Mouse (Mus musculus) neural tube, embryonic 12.5 days (tissue): ENCODE results near the gene Endov. TPM values are rescaled to one million over a fixed set of nuclear protein-coding genes. Genes with fewer than 3 reads are reported as not detected.

ENCODE experiments used
- ATAC-seq: fragments of 200-750 bp; cut with Nextera tagmentation; 2 replicates; pipeline ENCODE4 v1.8.0; 2017; ENCODE audit warnings: low read depth, mild to moderate bottlenecking, moderate TSS enrichment, moderate library complexity; ENCODE audit not compliant: low FRiP score
- H3K27ac ChIP-seq: fragments of 300-500 bp; sonication (generic); 2 replicates; pipeline ENCODE4 v1.5.1; 2016
- H3K27me3 ChIP-seq: fragments of 300-500 bp; sonication (generic); replicated peaks from 2 replicates; pipeline ENCODE4 v1.6.1; 2016; ENCODE audit warnings: mild to moderate bottlenecking
- H3K36me3 ChIP-seq: fragments of 300-500 bp; sonication (generic); 2 replicates; pipeline ENCODE4 v1.6.1; 2016; ENCODE audit warnings: mild to moderate bottlenecking
- H3K4me1 ChIP-seq: fragments of 300-500 bp; sonication (generic); 2 replicates; pipeline ENCODE4 v1.6.1; 2016
- H3K4me2 ChIP-seq: fragments of 300-500 bp; sonication (generic); replicated peaks from 2 replicates; pipeline ENCODE4 v1.6.1; 2016; ENCODE audit warnings: mild to moderate bottlenecking
- H3K4me3 ChIP-seq: fragments of 300-500 bp; sonication (generic); 2 replicates; pipeline ENCODE4 v1.5.1; 2016
- H3K9ac ChIP-seq: fragments of 300-500 bp; sonication (generic); 2 replicates; pipeline ENCODE4 v1.6.1; 2016; ENCODE audit warnings: mild to moderate bottlenecking
- H3K9me3 ChIP-seq: fragments of 300-500 bp; sonication (generic); 2 replicates; pipeline ENCODE4 v1.6.1; 2016; ENCODE audit warnings: mild to moderate bottlenecking
- WGBS: fragments of 180-500 bp; shearing (Covaris S2); methylation state at CpG from one replicate; pipeline ENCODE4 v1.1.7; 2016; 5-methylcytosine and 5-hydroxymethylcytosine counted together
- polyA plus RNA-seq: library from polyadenylated mRNA; unstranded; fragments of >200 nt; fragmentation: Nextera tagmentation; extraction: Ambion mirVana; gene quantifications from 2 replicates; pipeline ENCODE4 v1.2.1, GENCODE M21; 2016

Gene Endov
- polyA plus RNA-seq, 1 experiment from 2014 or later, result 24.0 TPM

DNA sequence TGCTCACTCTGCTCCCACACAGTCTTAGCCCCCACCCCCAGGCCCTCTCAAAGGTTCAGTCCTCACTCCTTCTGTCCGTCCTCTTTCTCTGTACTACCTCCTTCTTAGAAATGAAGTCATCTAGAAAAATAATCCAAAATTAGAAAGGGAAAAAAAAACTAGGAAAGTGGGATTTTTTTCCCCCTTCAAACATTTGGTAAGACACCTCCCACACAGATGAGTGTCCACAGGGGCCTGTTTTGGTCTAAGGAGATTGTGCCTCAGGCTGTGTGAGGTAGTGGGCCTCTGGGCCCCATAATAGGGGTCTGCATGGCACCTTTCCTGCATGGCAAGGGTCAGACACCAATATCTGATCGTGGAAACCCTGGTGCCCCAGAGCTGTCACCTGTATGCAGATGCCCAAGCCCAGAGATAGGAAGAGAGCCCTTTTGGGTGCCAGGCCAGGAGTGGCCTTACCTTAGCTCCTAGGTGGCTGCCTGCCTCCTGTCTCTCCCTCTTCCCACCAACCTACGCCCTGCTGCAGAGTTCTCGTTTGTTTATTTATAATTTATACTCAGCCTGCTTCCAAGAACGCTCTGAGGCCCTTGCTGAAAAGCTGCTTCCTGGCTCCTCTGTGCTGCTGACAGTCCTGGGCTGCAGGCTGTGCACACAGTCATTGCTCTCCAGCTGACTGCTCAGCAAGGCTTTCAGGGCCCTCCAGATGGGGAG, 29.0 kb downstream of the Endov start:
- no peak overlapping the region for H3K9ac ChIP-seq
- no peaks in the 10 kb centered on the region for H3K27me3 ChIP-seq
- no peak overlapping the region for H3K27ac ChIP-seq
- WGBS, result 79% methylated on average over 5 of the region's 5 CpGs
- H3K4me1 ChIP-seq, result peaks cover 24% of the 10 kb centered on the region
- no peak overlapping the region for H3K4me2 ChIP-seq
- H3K36me3 ChIP-seq, result no peaks in the 10 kb centered on the region
- no peak for ATAC-seq
- no peaks in the 10 kb centered on the region for H3K9me3 ChIP-seq
- H3K4me3 ChIP-seq, result no peak overlapping the region

DNA sequence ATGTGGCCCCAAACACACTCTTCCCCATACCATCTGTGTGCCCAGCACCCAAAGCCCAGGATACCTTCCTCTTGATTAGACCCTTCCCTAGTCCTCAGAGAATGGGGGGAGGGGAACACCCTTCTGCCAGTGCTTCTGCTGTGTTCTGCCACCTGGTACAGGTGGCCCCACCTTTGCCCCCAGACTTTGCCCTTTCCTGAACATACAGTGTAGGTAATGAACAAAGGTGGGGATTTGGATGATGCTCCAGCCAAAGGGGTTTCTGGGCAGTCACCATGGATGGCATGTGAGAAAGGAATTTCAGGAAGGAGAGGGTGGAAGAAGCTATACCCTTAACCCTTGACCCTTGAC, 29.5 kb downstream of the Endov start:
- Histone ChIP-seq H3K4me1 (peaks cover 18% of the 10 kb centered on the region), H3K9me3 (no peaks in the 10 kb centered on the region), H3K4me2 (no peak overlapping the region), H3K4me3 (no peak overlapping the region), H3K36me3 (no peaks in the 10 kb centered on the region), H3K27ac (no peak overlapping the region), H3K9ac (no peak overlapping the region), H3K27me3 (no peaks in the 10 kb centered on the region)
- no peak for ATAC-seq

DNA sequence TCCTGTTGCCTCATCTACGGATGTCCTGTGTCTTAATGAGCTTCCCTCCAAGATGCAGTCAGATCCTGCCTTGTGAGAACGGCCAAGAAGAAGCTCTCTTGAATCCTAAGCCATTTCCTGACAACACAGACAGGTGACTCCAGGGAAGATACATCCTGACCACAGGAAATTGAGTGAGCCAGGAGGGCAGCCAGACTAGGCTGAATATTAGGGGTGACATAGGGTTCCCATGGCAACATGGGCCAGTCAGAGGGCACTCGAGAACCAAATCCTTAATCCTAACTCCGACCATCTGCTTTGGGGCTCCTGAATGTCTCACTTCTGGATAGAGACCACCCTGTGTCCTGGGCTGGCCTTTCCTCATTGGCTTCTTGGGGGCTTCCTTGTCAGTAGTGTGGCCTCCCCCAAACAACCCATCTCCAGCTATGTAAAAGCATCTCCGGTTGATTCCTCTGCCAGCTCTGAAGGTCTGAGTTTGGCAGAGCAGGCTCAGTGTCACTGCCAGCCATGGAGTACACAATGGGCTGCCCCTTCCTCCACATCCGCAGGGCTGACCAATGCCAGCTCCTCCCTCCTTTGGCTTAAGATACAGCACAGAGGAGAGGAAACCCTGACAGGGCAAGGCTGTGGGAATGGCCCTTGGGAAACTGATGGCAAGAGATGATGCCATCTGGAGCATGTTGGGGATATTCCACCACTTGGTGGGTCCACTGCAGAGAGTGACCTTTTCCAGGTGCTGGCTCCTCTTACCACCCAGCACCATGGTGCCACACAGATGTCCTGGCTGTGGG, 31.0 kb downstream of the Endov start:
- H3K4me3 ChIP-seq, result no peak overlapping the region
- H3K4me1 ChIP-seq, result 0 out of 2 replicates have a peak, but pooled peaks cover 4% of the 10 kb centered on the region
- H3K36me3 ChIP-seq, result no peaks in the 10 kb centered on the region
- no peak overlapping the region for H3K9ac ChIP-seq
- ATAC-seq, result no peak
- no peaks in the 10 kb centered on the region for H3K27me3 ChIP-seq
- H3K27ac ChIP-seq, result no peak overlapping the region
- 86% methylated on average over 6 of the region's 6 CpGs for WGBS
- H3K9me3 ChIP-seq, result no peaks in the 10 kb centered on the region
- H3K4me2 ChIP-seq, result no peak overlapping the region

DNA sequence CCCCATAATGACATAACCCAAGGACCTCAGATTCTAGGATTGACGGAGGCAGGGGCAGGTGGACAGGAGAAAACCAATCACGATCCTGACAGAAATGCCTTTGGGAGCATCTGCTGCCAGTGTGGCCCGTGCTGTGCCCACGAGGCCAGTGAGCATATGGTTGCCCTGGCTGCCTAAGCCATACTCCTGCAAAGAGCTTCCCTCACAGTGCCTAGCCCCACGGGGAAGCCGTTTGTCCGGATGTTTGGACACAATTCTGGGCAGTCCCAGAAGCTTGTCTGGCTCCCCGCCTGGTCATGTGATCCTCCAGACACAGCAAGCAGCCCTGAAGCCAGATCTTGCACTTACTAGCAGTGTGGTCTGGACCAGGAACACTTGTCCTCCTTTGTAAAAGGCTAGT, 31.6 kb downstream of the Endov start:
- WGBS, result 76% methylated on average over 8 of the region's 8 CpGs
- H3K9me3 ChIP-seq, result no peaks in the 10 kb centered on the region
- no peak overlapping the region for H3K4me3 ChIP-seq

DNA sequence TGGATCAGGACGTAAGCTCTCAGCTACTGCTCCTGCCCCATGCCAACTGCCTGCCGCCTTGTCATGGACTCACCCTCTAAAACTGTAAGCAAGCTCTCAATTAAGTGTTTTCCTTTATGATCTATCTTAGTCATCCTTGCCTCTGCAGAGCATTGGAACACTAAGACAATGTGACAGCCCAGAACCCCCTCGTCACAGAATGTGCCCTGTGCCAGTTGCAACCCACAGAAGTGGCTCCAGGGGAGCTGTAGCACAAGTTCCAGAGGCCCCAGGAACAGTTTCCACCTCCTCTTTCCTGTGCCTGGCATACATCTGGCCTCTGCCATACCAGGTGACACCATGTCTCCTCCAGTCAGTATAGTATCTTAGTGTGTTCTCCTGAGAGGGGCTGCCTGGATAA, 32.2 kb downstream of the Endov start:
- Histone ChIP-seq H3K9me3 (no peaks in the 10 kb centered on the region), H3K27me3 (no peaks in the 10 kb centered on the region), H3K4me3 (no peak overlapping the region), H3K36me3 (no peaks in the 10 kb centered on the region), H3K27ac (no peak overlapping the region), H3K9ac (no peak overlapping the region), H3K4me1 (no peaks in the 10 kb centered on the region), H3K4me2 (no peak overlapping the region)
- ATAC-seq, result no peak
- WGBS, result 81% methylated on average over 3 of the region's 3 CpGs

More for the DNA sequence above, 31.6 kb downstream of the Endov start:
- H3K4me1 ChIP-seq, result no peaks in the 10 kb centered on the region
- H3K9ac ChIP-seq, result no peak overlapping the region
- ATAC-seq, result no peak
- no peaks in the 10 kb centered on the region for H3K27me3 ChIP-seq
- no peaks in the 10 kb centered on the region for H3K36me3 ChIP-seq
- no peak overlapping the region for H3K4me2 ChIP-seq
- no peak overlapping the region for H3K27ac ChIP-seq

DNA sequence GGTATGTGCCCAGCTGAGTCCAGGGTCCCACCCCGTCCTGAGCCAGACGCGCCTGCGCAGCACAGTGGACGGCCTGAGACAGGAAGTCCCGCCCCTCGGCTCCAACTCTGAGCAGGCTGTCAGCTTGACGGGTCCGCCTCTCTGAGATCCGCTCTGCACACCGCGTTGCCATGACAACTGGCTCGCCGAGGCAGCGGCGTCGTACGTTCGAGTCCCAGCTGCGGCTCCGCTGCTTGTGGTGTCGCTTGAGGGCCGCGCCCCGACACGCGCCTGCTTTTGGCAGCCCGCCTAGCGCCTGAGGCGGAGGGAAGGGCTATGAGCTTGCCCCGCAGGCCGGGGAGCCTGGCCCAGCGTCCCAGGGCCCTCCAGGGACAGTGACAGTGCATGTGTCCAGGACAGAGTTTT, 33.4 kb downstream of the Endov start:
- peak overlapping the region; percentile 60 for H3K4me2 ChIP-seq
- H3K4me3 ChIP-seq, result peak overlapping the region; percentile 34
- H3K4me1 ChIP-seq, result no peaks in the 10 kb centered on the region
- no peak overlapping the region for H3K27ac ChIP-seq
- H3K9me3 ChIP-seq, result no peaks in the 10 kb centered on the region
- H3K36me3 ChIP-seq, result no peaks in the 10 kb centered on the region
- 1% methylated on average over 33 of the region's 33 CpGs for WGBS
- peak; percentile 82 for ATAC-seq
- no peaks in the 10 kb centered on the region for H3K27me3 ChIP-seq
- 0 out of 2 replicates have a peak overlapping the region, but pooled peaks have one; percentile 26 for H3K9ac ChIP-seq

DNA sequence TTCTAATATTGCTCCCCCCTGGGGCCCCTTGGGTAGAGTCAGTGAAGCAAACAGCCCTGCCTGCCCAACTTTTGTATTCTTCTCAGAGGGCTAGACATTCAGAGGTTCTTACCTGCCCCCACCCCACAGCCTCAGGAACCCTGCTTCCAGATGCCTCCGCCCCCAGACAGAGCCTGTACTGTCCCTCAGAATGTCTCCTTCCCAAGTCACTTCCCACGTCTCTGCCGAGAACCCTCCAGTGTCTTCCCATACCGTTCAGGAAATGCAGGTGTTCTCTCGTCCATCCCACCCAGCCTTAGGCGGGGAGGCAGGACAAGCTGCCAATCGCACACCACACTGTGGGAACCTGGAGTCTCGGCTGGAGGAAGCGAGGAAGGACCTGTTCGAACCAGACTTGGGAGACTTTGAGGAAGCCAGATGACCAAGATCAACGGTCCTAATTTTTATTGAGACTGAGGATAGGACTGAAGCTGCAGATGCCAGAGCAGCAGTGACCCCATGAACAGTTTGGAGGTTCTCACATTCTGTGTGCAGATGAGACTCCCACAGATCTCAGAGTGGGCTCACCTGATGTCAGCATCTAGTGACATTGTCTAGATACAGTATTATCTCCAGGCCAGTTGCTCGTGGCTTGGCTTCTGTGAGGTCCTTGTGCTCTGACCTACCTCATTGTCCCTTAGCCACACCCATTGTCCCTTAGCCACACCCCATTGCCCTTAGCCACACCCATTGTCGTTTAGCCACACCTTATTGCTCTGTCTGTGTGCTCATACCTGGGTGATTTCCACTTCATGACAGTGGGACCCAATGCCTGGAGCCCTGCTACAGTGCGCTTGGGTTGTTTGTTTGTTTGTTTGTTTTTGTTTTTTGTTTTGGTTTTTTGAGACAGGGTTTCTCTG, 35.2 kb downstream of the Endov start:
- no peaks in the 10 kb centered on the region for H3K36me3 ChIP-seq
- WGBS, result 83% methylated on average over 14 of the region's 14 CpGs
- no peak overlapping the region for H3K4me3 ChIP-seq
- no peaks in the 10 kb centered on the region for H3K27me3 ChIP-seq
- H3K9ac ChIP-seq, result no peak overlapping the region
- no peaks in the 10 kb centered on the region for H3K9me3 ChIP-seq
- no peak overlapping the region for H3K27ac ChIP-seq
- no peak for ATAC-seq
- H3K4me1 ChIP-seq, result no peaks in the 10 kb centered on the region
- no peak overlapping the region for H3K4me2 ChIP-seq

DNA sequence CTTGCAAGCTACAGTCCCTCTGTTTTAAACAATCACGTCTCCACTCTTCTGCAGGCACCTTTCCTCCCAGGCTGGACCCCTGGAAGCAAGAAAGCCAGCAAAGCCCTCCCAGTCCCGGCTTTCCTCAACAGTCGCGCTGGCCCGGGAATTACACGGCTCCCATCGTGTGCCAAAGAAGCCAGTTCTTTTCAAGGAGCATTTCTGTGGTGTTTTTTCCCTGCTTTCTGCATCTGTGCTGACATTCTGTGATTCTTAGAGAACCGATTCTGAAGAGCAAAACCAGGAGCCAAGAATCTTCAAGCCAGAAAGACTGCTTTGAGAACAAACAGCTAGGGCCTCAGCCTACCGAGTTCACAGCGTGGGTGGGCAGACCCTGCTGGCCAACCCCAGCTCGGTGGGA, 37.8 kb downstream of the Endov start:
- H3K9ac ChIP-seq, result no peak overlapping the region
- no peaks in the 10 kb centered on the region for H3K4me1 ChIP-seq
- WGBS, result 71% methylated on average over 11 of the region's 11 CpGs
- H3K9me3 ChIP-seq, result no peaks in the 10 kb centered on the region
- H3K4me3 ChIP-seq, result no peak overlapping the region
- no peaks in the 10 kb centered on the region for H3K36me3 ChIP-seq
- no peak overlapping the region for H3K4me2 ChIP-seq
- H3K27me3 ChIP-seq, result no peaks in the 10 kb centered on the region
- no peak for ATAC-seq
- no peak overlapping the region for H3K27ac ChIP-seq

DNA sequence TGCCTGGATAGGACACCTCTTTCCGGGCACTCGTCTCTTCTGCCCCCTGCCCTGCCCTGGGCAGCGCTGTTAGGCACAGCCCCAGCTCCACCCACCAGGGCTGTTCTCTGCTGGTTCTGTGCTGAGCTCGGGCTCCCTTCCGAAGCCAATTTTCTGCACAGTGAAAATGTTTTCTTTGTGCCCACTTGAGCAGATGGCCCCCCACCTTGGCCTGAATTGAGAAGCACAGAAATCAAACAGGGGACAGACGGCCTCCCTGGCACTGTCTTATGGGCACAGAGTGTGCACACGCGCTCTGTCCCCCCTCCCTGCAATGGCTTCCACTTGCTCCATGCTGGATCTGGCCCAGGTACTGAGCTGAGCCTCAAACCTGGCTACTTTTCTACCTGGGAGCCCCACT, 41.3 kb downstream of the Endov start:
- H3K27me3 ChIP-seq, result no peaks in the 10 kb centered on the region
- no peak overlapping the region for H3K9ac ChIP-seq
- WGBS, result 79% methylated on average over 8 of the region's 8 CpGs
- no peaks in the 10 kb centered on the region for H3K9me3 ChIP-seq
- H3K36me3 ChIP-seq, result no peaks in the 10 kb centered on the region
- ATAC-seq, result no peak
- no peak overlapping the region for H3K4me3 ChIP-seq
- no peak overlapping the region for H3K4me2 ChIP-seq
- no peaks in the 10 kb centered on the region for H3K4me1 ChIP-seq
- no peak overlapping the region for H3K27ac ChIP-seq

DNA sequence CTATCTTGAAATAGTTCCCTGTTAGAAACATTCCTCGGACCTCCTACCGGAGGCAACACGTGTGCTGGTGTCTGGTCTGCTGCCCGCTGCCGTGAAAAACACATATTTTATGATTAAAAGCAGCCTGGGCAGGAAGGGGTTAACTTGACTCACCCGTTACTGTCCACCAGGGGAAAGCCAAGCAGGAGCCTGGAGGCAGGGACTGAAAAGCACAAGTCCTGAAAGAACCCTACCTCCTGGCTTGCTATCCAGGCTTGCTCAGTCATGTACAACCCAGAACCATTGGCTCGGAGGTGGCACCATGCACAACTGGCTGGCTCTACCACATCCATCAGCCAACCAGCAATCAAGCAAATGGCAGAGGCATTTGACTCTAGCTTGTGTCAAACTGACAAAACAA, 42.6 kb downstream of the Endov start:
- no peaks in the 10 kb centered on the region for H3K27me3 ChIP-seq
- no peak overlapping the region for H3K9ac ChIP-seq
- WGBS, result 71% methylated on average over 7 of the region's 7 CpGs
- no peak for ATAC-seq
- H3K4me3 ChIP-seq, result no peak overlapping the region
- H3K9me3 ChIP-seq, result no peaks in the 10 kb centered on the region
- H3K4me2 ChIP-seq, result no peak overlapping the region
- H3K27ac ChIP-seq, result no peak overlapping the region
- no peaks in the 10 kb centered on the region for H3K36me3 ChIP-seq
- H3K4me1 ChIP-seq, result no peaks in the 10 kb centered on the region

DNA sequence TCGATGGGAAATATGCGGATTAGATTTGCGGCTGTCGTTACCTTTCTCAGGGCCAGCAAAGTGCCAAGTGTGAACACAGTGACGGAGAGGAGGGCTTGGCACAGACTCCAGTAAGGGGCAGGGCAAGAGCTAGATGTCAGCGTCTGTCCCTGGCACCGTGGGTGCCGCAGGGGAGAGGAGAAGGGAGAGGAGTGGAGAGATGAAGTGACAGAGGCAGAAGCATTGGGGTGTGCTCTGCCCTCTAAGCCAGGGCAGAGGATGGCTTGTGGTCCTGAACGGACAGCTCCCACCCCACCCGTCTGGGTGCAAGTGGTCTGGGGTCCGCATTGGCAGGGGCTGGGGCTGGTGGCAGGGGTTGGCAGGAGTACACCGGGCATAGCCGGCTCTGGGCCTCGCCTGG, 48.8 kb downstream of the Endov start:
- Histone ChIP-seq H3K27ac (no peak overlapping the region), H3K4me1 (peaks cover 10% of the 10 kb centered on the region), H3K4me2 (no peak overlapping the region), H3K9ac (no peak overlapping the region), H3K4me3 (no peak overlapping the region), H3K9me3 (no peaks in the 10 kb centered on the region), H3K36me3 (0 out of 2 replicates have a peak, but pooled peaks cover 2% of the 10 kb centered on the region), H3K27me3 (peaks cover 33% of the 10 kb centered on the region)
- 36% methylated on average over 14 of the region's 14 CpGs for WGBS
- no peak for ATAC-seq

DNA sequence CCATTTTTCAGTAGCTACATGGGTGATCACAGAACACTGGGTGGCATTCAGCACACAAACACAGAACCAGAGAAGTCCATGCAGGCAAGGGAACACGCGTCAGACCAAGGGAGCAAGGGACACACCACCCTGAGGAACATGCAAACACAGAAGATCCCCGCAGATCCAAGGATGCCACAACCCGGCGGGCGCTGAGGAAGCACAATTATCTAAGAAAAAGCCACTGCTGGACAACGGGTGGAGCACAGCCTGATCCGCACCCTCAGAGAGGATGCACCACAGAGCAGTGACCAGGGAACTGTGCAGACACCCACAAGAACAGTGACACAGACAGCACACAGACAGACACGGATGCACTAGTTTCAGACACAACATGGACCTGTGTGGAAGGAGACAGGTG, 49.4 kb downstream of the Endov start:
- no peaks in the 10 kb centered on the region for H3K9me3 ChIP-seq
- no peak overlapping the region for H3K27ac ChIP-seq
- H3K27me3 ChIP-seq, result peaks cover 39% of the 10 kb centered on the region
- no peak overlapping the region for H3K4me3 ChIP-seq
- 0 out of 2 replicates have a peak, but pooled peaks cover 2% of the 10 kb centered on the region for H3K36me3 ChIP-seq
- H3K4me1 ChIP-seq, result peaks cover 16% of the 10 kb centered on the region
- 87% methylated on average over 9 of the region's 9 CpGs for WGBS
- no peak overlapping the region for H3K4me2 ChIP-seq
- no peak overlapping the region for H3K9ac ChIP-seq
- ATAC-seq, result no peak
